Mouse (Mus musculus) embryonic facial prominence, embryonic 10.5 days (tissue): ENCODE data around the gene Cebpb. TPM values are rescaled to one million over a fixed set of nuclear protein-coding genes. Genes with fewer than 3 reads are reported as not detected.

ENCODE experiments used
- DNase-seq: peaks from one replicate; pipeline ENCODE4 v3.0.0-alpha.2; 2017; ENCODE audit warnings: low spot score
- H3K27ac ChIP-seq: fragments of 300-500 bp; sonication (generic); replicated peaks from 2 replicates; pipeline ENCODE4 v1.5.1; 2016; ENCODE audit warnings: mild to moderate bottlenecking
- H3K27me3 ChIP-seq: fragments of 300-500 bp; sonication (generic); replicated peaks from 2 replicates; pipeline ENCODE4 v1.6.1; 2016; ENCODE audit warnings: low read depth, mild to moderate bottlenecking; ENCODE audit not compliant: poor library complexity, severe bottlenecking
- H3K36me3 ChIP-seq: fragments of 300-500 bp; sonication (generic); replicated peaks from 2 replicates; pipeline ENCODE4 v1.6.1; 2016; ENCODE audit warnings: mild to moderate bottlenecking, moderate library complexity
- H3K4me1 ChIP-seq: fragments of 300-500 bp; sonication (generic); 2 replicates; pipeline ENCODE4 v1.6.1; 2016
- H3K4me3 ChIP-seq: fragments of 300-500 bp; sonication (generic); 2 replicates; pipeline ENCODE4 v1.5.1; 2016; ENCODE audit warnings: mild to moderate bottlenecking, moderate library complexity
- H3K9me3 ChIP-seq: fragments of 300-500 bp; sonication (generic); 2 replicates; pipeline ENCODE4 v1.6.1; 2016; ENCODE audit warnings: mild to moderate bottlenecking
- whole genome bisulfite sequencing: fragments of 180-500 bp; shearing (Covaris S2); methylation state at CpG from one replicate; pipeline ENCODE4 v1.1.7; 2016; 5-methylcytosine and 5-hydroxymethylcytosine counted together
- microRNA-seq: library from miRNA; unstranded; fragments of <30 nt; microRNA quantifications from one replicate; pipeline ENCODE4, GENCODE M21; 2017
- polyA plus RNA-seq: library from polyadenylated mRNA; unstranded; fragments of >200 nt; fragmentation: Nextera tagmentation; extraction: Ambion mirVana; gene quantifications from 2 replicates; pipeline ENCODE4 v1.2.1, GENCODE M21; 2016

The Cebpb gene
- polyA plus RNA-seq, 1 experiment from 2014 or later, result 1.8 TPM

DNA sequence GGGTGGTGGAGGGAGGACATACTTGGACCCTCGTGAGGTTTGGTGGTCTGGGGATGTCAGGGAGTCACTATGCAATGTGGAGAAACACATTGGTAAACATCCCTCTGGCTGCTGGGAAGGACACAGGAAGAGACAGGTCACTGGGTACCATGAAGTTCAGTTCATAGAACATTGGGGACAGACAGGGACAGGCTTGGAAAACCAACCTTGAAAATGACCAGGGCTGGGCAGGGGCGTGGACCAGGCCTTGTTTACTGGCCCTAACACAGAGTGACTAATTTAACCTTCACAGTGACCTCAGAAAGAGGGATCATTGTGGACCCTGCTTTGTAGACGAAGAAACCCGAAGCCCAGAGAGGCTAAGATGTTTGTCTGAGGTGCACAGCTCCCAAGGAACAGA, 30.8 kb downstream of the Cebpb start:
- Histone ChIP-seq H3K4me1 (peaks cover 16% of the 10 kb centered on the region), H3K9me3 (no peaks in the 10 kb centered on the region), H3K36me3 (no peaks in the 10 kb centered on the region), H3K27me3 (no peaks in the 10 kb centered on the region), H3K27ac (no peak overlapping the region), H3K4me3 (no peak overlapping the region)
- WGBS, result 83% methylated on average over 4 of the region's 4 CpGs
- DNase-seq, result no peak

DNA sequence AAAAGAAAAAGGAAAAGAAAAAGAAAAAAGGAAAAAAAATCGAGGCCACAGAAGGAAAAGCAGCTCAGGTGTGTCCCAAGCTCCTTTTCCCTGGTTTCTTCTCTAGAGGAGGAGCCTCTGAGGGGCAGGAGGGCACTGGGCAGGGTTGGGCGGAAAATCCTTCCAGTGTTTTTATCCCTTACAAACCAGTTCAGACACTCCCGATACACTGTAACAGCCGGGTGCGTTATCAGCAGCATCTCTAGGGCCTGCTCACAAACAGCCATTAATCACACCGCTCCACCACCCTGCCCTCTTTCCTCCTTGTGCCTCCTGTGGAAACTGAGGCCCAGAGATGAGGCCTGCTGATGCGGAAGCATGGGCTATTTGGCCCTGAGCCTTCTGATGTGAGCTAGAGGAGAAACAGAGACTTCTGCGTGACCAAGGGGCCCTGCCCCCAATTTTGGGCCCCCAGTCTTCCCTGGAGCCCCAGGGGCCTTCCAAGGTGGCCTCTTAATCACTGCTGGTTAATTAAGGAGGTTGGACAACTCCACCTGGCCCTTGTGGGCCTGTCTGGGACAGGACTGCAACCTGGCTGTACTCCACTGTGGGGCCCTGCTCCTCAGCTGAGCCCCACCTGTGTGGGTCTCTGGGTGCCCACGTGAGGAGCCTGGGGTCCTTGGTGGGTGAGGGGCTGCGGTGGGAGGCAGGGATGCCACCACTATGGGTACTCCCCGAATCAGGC, 32.6 kb downstream of the Cebpb start:
- H3K9me3 ChIP-seq, result no peaks in the 10 kb centered on the region

DNA sequence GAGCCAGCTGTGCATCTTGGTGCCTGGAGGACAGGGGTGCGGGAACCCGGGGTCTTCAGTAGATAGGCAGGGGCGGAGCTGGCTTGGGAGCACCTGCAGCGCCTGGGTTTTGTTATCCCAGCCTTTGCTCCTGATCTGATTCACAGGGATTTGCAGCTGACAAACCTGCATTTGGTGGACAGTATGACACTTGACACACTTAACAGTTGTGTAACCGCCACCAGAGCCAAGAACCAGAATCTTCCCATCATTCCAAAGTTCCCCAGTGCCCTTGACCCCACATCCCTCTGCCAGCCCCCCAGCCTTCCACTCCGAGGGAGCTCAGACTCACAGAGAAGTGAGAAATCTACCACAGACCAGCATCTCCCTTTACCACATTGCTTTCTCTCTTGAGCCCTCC, 33.8 kb downstream of the Cebpb start:
- no peak overlapping the region for H3K27ac ChIP-seq
- H3K27me3 ChIP-seq, result no peaks in the 10 kb centered on the region
- H3K4me3 ChIP-seq, result no peak overlapping the region
- WGBS, result 73% methylated on average over 6 of the region's 6 CpGs
- no peaks in the 10 kb centered on the region for H3K9me3 ChIP-seq
- H3K36me3 ChIP-seq, result no peaks in the 10 kb centered on the region
- no peak for DNase-seq
- H3K4me1 ChIP-seq, result peaks cover 11% of the 10 kb centered on the region

More for the DNA sequence above, 32.6 kb downstream of the Cebpb start:
- Histone ChIP-seq H3K4me3 (no peak overlapping the region), H3K36me3 (no peaks in the 10 kb centered on the region), H3K4me1 (peaks cover 11% of the 10 kb centered on the region), H3K27me3 (no peaks in the 10 kb centered on the region), H3K27ac (no peak overlapping the region; the same call in 1 of the 2 replicates)
- no peak for DNase-seq
- 80% methylated on average over 11 of the region's 11 CpGs for WGBS

DNA sequence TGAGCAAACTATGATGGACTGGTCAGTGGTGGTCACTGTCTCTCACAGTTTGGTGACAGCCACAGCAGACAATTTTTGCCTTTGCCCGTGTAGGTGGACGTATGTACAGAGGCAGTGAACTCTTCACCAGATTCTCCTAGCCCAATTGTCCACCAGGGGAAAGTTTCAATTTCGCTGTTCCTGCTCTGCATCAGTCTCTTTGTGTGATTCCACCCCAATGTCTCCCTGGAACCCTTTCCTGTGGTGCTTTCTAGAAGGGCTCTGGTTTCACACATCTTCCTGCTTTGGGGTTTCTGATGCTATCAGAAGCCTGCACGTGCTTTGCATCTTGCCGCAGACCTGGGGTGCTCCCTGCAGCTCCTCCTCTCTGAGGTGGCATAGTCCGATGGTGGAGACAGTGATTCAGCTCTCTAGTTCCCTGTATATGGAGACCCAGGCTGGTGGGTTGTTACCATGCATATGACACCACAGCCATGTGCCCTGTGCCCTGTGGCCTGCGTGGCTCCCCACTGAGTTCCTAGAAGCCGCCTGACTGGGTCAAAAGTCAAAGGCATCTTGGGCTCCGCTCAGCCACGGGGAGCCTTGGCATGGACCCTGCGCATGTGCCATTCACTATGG, 35.0 kb downstream of the Cebpb start:
- H3K27ac ChIP-seq, result no peak overlapping the region
- H3K4me3 ChIP-seq, result no peak overlapping the region
- 80% methylated on average over 11 of the region's 11 CpGs for WGBS
- H3K4me1 ChIP-seq, result peaks cover 11% of the 10 kb centered on the region
- H3K36me3 ChIP-seq, result no peaks in the 10 kb centered on the region
- DNase-seq, result no peak
- no peaks in the 10 kb centered on the region for H3K27me3 ChIP-seq
- H3K9me3 ChIP-seq, result no peaks in the 10 kb centered on the region

DNA sequence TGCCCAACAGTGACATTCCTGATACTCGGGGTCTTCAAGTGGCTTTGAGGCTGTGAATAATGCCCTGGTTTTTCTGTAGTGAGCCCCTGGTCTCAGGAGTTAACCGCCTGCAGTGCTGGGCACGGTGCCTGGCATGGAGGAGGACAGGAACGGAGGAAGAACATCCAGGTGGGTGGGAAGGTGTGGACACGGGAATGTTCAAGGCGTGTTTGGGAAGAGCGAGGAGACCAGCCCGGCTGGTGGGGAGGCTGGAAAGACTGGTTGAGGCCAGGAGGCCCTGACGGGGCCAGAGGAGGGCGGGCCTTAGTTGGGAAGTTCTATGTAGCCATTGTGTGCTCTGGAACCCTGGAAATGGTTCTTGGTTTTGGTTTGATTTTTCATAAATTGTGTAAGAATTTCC, 37.2 kb downstream of the Cebpb start:
- no peaks in the 10 kb centered on the region for H3K9me3 ChIP-seq
- peaks cover 23% of the 10 kb centered on the region for H3K4me1 ChIP-seq
- H3K27ac ChIP-seq, result no peak overlapping the region
- H3K27me3 ChIP-seq, result no peaks in the 10 kb centered on the region; the same call in 1 of the 2 replicates
- H3K36me3 ChIP-seq, result no peaks in the 10 kb centered on the region
- WGBS, result 94% methylated on average over 10 of the region's 10 CpGs
- no peak overlapping the region for H3K4me3 ChIP-seq
- no peak for DNase-seq

DNA sequence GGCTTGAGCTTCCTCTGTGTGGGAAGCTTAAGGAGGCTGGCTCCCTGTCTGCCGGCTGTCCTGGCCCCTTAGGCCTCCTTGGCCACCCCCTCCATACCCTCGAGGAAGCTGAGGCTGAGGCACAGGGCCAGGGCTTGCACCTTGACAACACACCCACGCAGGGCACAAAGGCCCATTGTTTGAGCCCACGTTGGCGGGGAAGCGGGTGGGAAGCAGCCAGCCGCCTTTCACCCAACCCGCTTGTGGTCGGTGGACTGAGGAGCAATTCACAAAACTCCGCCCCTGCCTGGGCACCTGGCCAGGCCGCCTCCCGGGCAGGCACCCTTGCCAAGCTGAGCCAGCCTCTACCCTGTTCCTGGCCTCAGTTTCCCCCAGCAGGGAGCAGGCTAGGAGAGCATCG, 38.4 kb downstream of the Cebpb start:
- WGBS, result 55% methylated on average over 13 of the region's 13 CpGs
- Histone ChIP-seq H3K9me3 (no peaks in the 10 kb centered on the region), H3K4me3 (no peak overlapping the region), H3K27me3 (no peaks in the 10 kb centered on the region; the same call in 1 of the 2 replicates), H3K4me1 (peaks cover 20% of the 10 kb centered on the region), H3K36me3 (no peaks in the 10 kb centered on the region), H3K27ac (no peak overlapping the region)
- DNase-seq, result no peak

DNA sequence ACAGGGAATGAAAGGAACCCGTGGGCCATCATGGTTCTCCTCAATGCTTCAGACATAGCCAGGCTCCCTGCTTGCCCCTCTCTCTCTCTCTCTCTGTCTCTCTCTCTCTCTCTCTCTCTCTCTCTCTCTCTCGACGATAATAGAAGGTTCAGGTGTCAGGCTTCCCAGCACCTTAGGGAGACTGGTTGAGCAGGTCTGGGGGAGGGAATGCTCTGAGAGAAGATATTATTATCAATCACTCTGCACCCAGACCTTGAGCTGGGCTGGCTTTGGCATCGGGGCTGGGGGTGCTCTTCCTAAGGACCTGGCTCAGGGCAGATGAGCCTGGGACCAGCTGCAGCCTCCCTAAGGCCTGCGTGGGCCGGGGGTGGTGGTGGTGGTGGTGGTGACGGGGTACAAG, 41.3 kb downstream of the Cebpb start:
- H3K27ac ChIP-seq, result no peak overlapping the region
- no peak for DNase-seq
- H3K36me3 ChIP-seq, result no peaks in the 10 kb centered on the region
- peaks cover 16% of the 10 kb centered on the region for H3K4me1 ChIP-seq
- no peak overlapping the region for H3K4me3 ChIP-seq
- no peaks in the 10 kb centered on the region for H3K9me3 ChIP-seq
- 77% methylated on average over 7 of the region's 7 CpGs for WGBS
- no peaks in the 10 kb centered on the region; the same call in 1 of the 2 replicates for H3K27me3 ChIP-seq

DNA sequence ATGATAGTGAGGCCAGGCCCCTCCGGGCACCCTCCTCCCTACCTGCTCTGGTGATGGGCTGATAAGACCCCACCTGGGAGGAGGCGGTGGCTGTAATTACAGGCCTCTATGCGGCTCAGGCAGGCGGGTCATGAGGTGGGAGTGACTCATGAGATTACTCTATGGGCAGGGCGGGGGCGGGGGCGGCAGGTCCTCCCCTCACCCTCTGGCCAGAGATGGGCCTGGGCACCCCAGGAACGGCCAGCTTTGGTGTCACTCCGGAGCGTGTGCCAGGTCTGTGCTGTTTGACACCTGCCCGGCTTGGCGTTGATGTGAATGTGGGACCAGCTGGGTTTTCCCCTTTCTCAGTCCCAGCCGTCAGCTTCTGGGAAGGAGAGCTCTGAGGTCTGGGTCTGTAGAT, 42.4 kb downstream of the Cebpb start:
- Histone ChIP-seq H3K4me1 (peaks cover 16% of the 10 kb centered on the region), H3K36me3 (no peaks in the 10 kb centered on the region), H3K9me3 (no peaks in the 10 kb centered on the region), H3K27ac (no peak overlapping the region), H3K4me3 (no peak overlapping the region), H3K27me3 (no peaks in the 10 kb centered on the region; the same call in 1 of the 2 replicates)
- no peak for DNase-seq
- WGBS, result 63% methylated on average over 13 of the region's 13 CpGs

DNA sequence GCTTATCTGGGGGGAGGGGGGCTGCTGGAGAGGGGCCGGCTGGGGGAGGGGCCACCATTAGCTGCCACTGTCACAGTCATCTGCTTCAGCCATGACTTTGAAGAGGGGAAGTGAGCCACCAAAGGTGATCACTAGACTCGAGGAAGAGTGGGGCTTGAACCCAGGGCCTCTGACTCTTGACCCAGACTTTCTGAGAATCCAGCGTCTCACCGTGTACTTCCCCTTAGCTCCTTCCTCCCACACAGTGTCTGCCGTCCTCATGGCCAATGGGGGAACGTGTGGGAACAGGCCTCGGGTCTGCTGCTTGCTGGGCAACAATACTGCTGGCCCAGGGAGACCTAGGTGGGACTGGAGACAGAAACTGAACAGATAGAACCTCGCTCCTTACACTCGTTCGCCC, 46.1 kb downstream of the Cebpb start:
- WGBS, result 76% methylated on average over 10 of the region's 10 CpGs
- Histone ChIP-seq H3K9me3 (no peaks in the 10 kb centered on the region), H3K4me3 (no peak overlapping the region), H3K4me1 (peaks cover 30% of the 10 kb centered on the region), H3K27me3 (no peaks in the 10 kb centered on the region; the same call in 1 of the 2 replicates), H3K27ac (no peak overlapping the region), H3K36me3 (no peaks in the 10 kb centered on the region)
- DNase-seq, result no peak

DNA sequence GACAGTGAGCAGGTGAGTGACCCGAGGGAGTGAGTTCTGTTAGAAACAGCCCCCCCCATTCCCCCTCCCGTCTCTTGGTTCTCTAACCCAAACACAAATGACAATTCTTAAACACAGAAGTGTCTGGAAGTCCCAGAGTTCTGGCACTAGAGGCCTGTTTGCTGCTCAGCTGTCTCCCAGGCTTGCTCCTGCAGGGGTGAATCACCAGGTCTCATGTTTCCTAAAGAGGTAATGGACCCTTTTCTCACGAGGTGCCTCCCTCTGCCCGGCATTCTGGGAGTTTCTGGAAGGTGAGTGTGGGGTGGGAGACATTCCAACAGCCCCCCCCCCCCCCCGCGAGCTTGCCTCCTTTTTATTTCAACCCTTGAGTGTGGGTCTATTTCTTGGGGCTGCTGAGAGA, 50.3 kb downstream of the Cebpb start:
- Histone ChIP-seq H3K9me3 (no peaks in the 10 kb centered on the region), H3K27me3 (no peaks in the 10 kb centered on the region), H3K27ac (0 out of 2 replicates have a peak overlapping the region, but pooled peaks have one; percentile 36), H3K4me1 (peaks cover 38% of the 10 kb centered on the region), H3K36me3 (no peaks in the 10 kb centered on the region), H3K4me3 (no peak overlapping the region)
- DNase-seq, result no peak
- WGBS, result 52% methylated on average over 6 of the region's 6 CpGs

Small RNA genes lying within 50 kb of the gene (microRNA-seq; reads per million reads assigned to microRNA genes)
- gene Gm22355, result not detected

Other genes with a start within 250 kb of the Cebpb start
- 133 and 142 TPM in 2 replicates for gene Rnf114, start 196.3 kb upstream of the Cebpb start, polyA plus RNA-seq
- 19.6 TPM in 2 replicates for gene Spata2, start 196.0 kb upstream of the Cebpb start, polyA plus RNA-seq
- 86.3 and 93.8 TPM in 2 replicates for gene Snai1, start 150.7 kb upstream of the Cebpb start, polyA plus RNA-seq
- gene Ube2v1, start 56.8 kb upstream of the Cebpb start, polyA plus RNA-seq, result 384 and 394 TPM in 2 replicates
- gene Gm20431, start 27.4 kb upstream of the Cebpb start, polyA plus RNA-seq, result 0.68 and 4.9 TPM in 2 replicates
- gene Tmem189, start 907 bp downstream of the Cebpb start, polyA plus RNA-seq, result 40.2 and 43.7 TPM in 2 replicates
- 66.2 and 71.7 TPM in 2 replicates for gene Ptpn1, start 243.1 kb downstream of the Cebpb start, polyA plus RNA-seq